Mouse (Mus musculus) layer of hippocampus, adult 8-10 months (tissue): ENCODE measurements around the gene Pttg1. TPM values are rescaled to one million over a fixed set of nuclear protein-coding genes. Genes with fewer than 3 reads are reported as not detected.

Experiments
- DNase-seq, 2 experiments: peaks; one replicate each; pipeline ENCODE4 v3.0.0; 2022; ENCODE audit warnings: low spot score in 2 of 2
- total RNA-seq, 4 experiments: library from RNA; stranded (reverse); gene quantifications; 2 replicates each; pipeline ENCODE4 v1.2.4; 2022

The Pttg1 gene
- total RNA-seq, result 10 to 100 TPM; 26.2 to 36.5 (median 28.3) TPM

GRCm38 (mm10) chr11:43425824-43426413 is at the start of gene Pttg1:
Gene Pttg1 (minus strand): TSS chr11:43426251.
- peak; percentile 51 to 61 for DNase-seq

DNA sequence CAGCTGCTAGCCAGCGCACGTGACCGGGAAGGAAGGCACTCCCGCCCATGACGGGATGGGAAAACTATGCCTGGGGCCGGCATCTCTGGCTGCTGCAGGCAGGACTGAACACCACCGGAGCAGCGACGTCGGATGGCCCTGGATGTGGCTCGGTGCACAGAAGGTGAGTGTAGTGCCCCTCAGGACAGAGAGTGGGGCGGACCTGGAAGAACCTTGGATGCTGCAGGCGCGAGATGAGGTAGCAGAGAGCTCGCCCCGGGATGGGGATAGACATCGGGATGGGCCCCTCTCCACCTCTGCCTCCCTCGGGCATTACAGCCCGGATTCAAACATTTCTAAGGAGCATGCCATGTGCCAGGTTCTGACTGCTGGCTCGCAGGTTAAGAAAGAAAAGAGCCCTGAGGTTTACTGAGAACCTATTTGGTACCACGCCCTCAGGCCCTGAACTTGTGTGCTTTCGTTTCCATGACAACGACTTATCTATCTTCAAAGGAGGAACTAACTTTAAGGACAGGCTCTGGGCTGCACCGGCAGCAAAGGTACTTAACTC is 48.2 kb upstream of the Pttg1 start, which contains the start of gene C1qtnf2:
Gene C1qtnf2, plus strand, starts transcription at position 52 of the 550 bp plus-strand sequence.
- no peak for DNase-seq

DNA sequence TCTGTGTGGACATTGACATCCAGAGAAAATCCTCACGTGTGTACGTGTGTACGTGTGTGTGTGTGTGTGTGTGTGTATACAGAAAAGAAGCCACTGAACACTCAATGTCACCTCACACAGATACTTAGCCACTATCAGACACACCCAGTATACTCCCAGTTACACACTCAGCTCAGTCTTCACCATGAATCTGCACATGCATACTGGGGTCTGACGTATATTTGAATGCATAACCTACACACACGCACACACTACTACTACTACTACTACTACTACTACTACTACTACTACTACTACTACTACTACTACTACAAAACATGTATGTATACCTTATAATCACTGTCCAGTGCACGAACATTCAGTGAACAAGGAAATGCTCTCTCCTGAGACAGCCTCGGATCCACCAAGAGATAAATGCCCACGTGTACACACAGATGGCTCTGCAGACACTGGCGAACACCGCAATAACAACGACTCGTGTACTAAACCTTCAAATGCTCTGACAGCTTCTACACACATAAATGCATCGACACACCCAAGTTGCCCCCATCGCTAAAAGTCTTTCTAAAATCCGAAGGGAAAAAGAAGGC is 47.7 kb upstream of the Pttg1 start:
- DNase-seq, result no peak

DNA sequence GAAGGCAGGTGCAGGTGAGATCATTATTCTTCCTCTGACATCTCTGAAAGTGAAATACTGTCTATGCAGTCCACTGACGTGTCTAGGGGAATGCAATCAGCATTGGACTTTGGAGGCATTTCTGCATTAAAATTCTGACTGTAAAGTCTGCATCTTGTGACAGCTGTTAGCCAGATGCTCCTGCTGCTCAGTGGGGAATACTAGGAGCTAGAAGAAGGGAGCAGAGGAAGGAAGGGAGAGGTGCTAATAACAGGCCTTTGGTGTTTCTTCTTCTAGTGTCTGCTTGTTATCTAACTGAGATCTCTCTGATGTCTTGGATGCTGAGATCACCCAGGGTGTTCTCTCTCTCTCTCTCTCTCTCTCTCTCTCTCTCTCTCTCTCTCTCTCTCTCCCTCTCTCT is 47.1 kb upstream of the Pttg1 start:
- no peak for DNase-seq

DNA sequence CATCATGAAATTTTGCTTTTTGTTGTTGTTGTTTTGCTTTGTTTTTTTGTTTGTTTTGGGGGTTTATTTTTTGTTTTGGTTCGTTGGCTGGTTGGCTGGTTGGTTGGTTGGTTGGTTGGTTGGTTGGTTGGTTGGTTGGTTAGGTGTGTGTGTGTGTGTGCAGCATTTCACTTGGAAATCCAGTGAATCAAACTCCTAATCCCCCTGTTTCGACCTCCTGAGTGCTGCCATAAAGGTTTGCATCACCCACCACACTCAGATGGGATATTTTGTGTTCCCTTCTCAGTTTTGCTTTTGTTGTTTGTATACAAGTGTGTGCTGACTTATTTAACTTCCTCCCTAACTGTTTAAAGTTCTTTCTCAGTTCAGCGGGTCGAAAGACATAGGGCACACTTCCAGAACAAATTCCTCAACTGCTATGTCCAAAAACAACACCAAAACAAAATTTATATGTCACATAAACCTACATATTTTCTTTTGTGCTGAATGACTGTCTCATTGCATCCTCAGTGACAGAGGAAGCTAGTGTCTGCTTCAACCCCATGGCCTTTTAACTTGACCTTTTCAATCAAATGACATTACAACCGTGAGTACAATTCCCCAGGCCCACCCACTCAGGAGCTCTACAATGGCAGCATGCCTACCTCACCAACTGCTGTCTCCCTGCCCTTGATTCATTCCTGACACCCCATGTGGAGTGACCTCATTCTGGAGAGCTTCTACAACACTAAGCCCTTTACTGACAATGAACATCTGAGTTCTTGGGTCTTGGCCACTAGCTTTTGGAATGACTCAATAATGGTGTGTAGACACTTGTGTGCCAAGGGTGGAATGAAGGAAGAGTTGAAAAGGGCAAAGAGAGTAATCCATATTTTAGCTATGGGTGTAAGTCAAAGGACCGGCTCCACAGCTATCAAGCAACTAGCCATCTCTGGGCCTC is 45.1 kb upstream of the Pttg1 start:
- DNase-seq, result no peak

GRCm38 (mm10) chr11:43470118-43470517 is 44.1 kb upstream of the Pttg1 start:
- DNase-seq, result no peak

DNA sequence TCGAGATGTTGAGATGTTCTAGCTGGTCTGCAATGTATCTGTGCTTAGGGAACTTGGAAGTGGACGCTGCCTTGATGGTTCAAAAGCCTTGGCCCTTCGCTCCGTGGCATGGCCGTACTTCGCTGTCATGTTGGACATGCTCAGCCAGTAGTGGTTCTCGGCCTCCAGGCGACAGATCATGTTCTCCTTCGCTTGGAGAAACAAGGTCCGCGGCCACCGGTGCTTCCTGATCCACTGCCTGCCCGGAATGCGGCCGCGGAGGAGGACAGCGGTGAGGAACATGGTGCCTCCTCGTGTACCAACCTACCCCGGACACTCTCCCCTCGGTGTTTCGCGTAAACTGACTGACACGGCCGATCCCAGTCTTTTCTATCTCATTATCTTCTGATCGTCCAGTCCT is 37.2 kb upstream of the Pttg1 start:
- no peak for DNase-seq

DNA sequence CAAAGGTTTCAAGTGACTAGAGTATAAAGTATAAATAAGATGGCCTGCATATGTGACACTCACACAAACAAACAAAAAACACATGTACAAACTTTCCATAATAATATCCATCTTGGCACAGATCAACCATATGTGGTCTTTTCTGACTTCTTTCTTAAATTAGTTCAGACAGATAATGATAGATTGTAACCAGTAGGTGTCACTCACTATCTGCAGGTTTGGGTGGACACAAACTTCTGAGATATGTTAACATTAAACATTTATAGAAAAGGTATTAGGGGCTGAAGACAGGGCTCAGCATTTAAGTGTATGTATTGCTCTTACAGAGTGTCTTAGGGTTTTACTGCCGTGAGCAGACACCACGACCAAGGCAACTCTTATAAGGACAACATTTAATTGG is 26.2 kb upstream of the Pttg1 start:
- DNase-seq, result no peak

DNA sequence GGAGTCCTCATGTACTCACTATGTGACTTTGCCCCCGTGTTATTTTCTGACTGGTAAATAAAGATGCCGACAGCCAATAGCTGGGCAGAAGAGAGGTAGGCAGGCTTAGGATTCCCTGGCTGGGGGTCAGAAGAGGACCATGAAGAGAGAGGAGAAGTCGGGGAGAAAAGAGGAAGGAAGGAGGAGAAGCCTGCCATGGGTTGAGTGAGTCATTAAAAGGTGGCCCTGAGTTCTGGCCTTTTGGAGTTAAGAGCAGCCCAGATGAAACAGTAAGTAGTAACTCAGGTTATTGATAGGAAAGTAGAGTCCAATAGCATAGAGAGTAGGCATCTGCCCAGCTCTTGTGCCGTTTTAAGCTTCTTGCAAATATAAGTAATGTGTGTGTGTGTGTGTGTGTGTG is 25.3 kb upstream of the Pttg1 start:
- no peak for DNase-seq

GRCm38 (mm10) chr11:43449916-43450315 is 23.9 kb upstream of the Pttg1 start:
- DNase-seq, result no peak

GRCm38 (mm10) chr11:43443183-43443582 is 17.1 kb upstream of the Pttg1 start:
- DNase-seq, result no peak

GRCm38 (mm10) chr11:43441121-43441520 is 15.1 kb upstream of the Pttg1 start:
- DNase-seq, result no peak

- DNase-seq, result no peak
Observed at GRCm38 (mm10) chr11:43434024-43434407, 8.0 kb upstream of the Pttg1 start.

DNA sequence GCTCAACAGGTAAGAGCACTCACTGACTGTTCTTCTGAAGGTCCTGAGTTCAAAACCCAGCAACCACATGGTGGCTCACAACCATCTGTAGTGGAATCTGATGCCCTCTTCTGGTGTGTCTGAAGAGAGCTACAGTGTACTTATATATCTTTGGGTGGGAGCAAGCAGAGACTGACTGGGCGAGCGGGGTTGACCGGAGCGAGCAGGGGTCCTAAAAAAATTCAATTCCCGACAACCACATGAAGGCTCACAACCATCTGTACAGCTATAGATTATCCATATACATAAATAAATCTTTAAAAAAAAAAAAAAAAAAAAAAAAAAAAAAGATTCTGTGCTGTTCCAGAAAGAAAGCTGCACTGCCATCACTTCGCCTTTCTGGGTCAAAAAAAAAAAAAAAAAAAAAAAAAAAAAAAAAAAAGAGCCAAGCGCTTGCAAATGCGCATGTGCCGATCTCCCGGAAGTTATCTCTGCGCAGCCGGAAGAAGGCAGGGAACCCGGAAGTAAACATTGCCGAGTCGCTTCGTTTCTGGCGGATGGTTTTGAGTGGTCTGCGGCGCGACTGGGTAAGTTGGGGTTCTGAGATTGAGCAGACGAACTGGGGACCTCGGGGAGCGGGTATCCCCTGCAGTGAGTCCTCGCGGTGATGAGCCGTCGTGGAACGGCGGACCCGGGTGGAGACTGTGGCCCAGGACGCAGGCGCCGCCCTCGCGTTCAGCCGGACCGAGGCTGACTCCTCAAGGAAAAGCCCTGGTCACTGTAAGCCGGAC is 7.4 kb upstream of the Pttg1 start, which contains the start of gene Slu7:
Gene Slu7, plus strand, starts transcription at position 491 of the 770 bp plus-strand sequence.
- DNase-seq, result peak; percentile 40 to 58

GRCm38 (mm10) chr11:43426414-43426884 is 398 bp upstream of the Pttg1 start:
- no peak for DNase-seq

GRCm38 (mm10) chr11:43425166-43425709 is 813 bp downstream of the Pttg1 start:
- DNase-seq, result no peak

DNA sequence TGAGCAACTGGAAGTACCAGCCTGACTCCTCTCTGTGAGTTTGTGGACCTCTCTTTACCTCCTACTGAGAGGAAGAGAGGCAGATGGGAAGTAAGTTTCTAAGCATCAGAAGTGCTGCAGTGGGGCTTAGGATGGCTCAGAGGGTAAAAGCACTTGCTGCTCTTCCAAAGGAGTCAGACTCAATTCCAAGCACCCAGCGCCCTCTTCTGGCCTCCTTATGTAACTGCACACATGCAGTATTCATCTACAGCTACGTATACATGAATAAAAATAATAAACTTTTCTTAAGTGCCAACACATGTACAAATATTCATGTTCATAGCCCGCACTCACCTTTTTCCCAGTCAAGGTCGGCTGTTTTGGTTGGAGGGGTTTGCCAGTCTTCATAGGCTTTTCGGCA is 1.7 kb downstream of the Pttg1 start:
- no peak for DNase-seq

- DNase-seq, result no peak
Observed at GRCm38 (mm10) chr11:43417201-43417600, 8.8 kb downstream of the Pttg1 start.

DNA sequence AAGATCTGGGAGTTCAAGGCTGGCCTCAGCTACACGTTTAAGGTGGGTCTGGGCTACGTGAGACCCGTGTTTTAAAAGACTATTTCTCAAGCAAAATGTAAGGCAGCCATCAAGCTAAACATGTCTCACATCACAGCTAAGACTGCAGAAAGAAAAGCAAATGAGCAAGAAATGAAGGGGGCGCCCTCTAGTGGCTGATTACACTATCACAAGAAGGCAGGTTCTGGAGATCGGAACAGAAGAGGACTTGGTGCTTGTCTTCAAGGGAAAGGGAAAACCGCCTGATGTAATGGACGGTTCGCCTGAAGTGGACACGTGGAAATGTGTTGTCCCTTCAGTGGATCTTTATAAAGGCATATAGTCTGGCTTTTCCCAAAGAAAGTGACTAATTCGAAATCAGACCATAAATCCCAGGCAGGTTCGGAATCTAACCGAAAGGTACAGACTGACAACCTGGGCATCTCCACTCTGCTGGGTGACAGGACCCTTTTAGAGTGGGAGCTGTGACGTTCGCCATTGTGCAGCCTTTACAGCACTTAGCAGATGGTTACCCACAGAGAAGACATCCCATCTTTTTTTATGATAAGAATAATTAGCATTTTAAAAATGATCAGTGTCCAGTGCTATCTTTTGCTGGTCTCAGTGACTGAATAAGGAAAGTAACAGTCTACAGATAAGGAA is 13.1 kb downstream of the Pttg1 start:
- peak; percentile 62 to 85 for DNase-seq

- DNase-seq, result peak in 1 of 2 experiments; percentile 74
Observed at GRCm38 (mm10) chr11:43411413-43411812, 14.6 kb downstream of the Pttg1 start.
